Mouse (Mus musculus) adrenal gland (tissue): ENCODE measurements around the gene Rnls.

Experiments
- intact Hi-C: fragments of 180-260 bp; cut with DNase I; formaldehyde crosslinking; loops from one replicate; pipeline ENCODE4 v1.15.1; 2025
- microRNA-seq, 2 experiments: library from miRNA; unstranded; fragments of <30 nt; microRNA quantifications; one replicate each; pipeline ENCODE4; 2019

The Rnls gene

GRCm38 (mm10) chr19:33109941-33110371 is 282.1 kb downstream of the Rnls start:
- intact Hi-C loops = no loop called here

GRCm38 (mm10) chr19:33109141-33109540 is 283.0 kb downstream of the Rnls start:
- intact Hi-C loops = no loop called here

- intact Hi-C loops = no loop called here
Measured at GRCm38 (mm10) chr19:33103851-33104250, 288.2 kb downstream of the Rnls start.

- intact Hi-C loops = no loop called here
Measured at GRCm38 (mm10) chr19:33102783-33103139, 289.3 kb downstream of the Rnls start.

- intact Hi-C loops = no loop called here
Measured at GRCm38 (mm10) chr19:33102008-33102782, 289.9 kb downstream of the Rnls start.

- intact Hi-C loops = no loop called here
Measured at GRCm38 (mm10) chr19:33101093-33102007, 290.7 kb downstream of the Rnls start.

GRCm38 (mm10) chr19:33100598-33100997 is 291.5 kb downstream of the Rnls start:
- intact Hi-C loops = no loop called here

- intact Hi-C loops = no loop called here
Measured at GRCm38 (mm10) chr19:33100031-33100430, 292.1 kb downstream of the Rnls start.

GRCm38 (mm10) chr19:33099201-33099788 is 292.8 kb downstream of the Rnls start:
- intact Hi-C loops = no loop called here

GRCm38 (mm10) chr19:33097691-33098090 is 294.4 kb downstream of the Rnls start:
- intact Hi-C loops = no loop called here

GRCm38 (mm10) chr19:33096581-33096980 is 295.5 kb downstream of the Rnls start:
- intact Hi-C loops = no loop called here

GRCm38 (mm10) chr19:33092575-33092974 is 299.5 kb downstream of the Rnls start:
- intact Hi-C loops = no loop called here

GRCm38 (mm10) chr19:33091324-33091723 is 300.8 kb downstream of the Rnls start:
- intact Hi-C loops = no loop called here

- intact Hi-C loops = no loop called here
Measured at GRCm38 (mm10) chr19:33088868-33089267, 303.2 kb downstream of the Rnls start.

- intact Hi-C loops = no loop called here
Measured at GRCm38 (mm10) chr19:33087961-33088360, 304.1 kb downstream of the Rnls start.

Small RNA genes within 50 kb of the gene (microRNA-seq; reads per million reads assigned to microRNA genes)
- 0.80 to 1.1 reads per million in 2 experiments for gene Mir3970
